In the genomic region with DNA sequence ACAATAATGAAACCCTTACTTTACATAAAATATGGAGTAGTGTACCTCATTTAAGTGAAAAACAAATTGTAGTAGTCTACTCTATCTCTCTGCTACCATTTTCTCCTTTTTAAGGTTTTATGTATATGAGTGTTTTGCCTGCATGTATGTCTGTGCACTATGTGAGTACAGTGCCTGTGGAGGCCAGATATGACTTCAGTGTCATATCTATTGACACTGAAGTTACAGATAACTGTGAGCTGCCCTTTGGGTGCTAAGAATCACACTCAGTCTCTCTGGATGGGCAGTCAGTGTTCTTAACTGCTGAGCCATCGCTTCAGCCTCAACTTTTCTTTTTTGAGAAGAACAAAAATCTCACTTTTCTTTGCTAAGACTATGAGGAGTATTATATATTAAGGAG, we compare ENCODE assay signal across 21 mouse cellular contexts. TPM values are rescaled to one million over a fixed set of nuclear protein-coding genes. Genes with fewer than 3 reads are reported as not detected.
A peak's percentile ranks its signal among the peaks of the same experiment; 100 is the strongest.
DNase-seq lines count a peak whose midpoint lies in the region; ATAC-seq and TF ChIP-seq lines count a peak whose summit lies in the region.
"Had no signal": no experiment of that assay in that cellular context is flagged by ENCODE, and none has a peak within 500 bp of the region (broad histone marks: within the 10 kb centered on the region; RNA-seq: fewer than 3 reads in every experiment).

No protein-coding gene starts in this region.

- H3K4me2 ChIP-seq in stomach, embryonic 15.5 days, result no peak overlapping the region
- H3K4me2 ChIP-seq in stomach, postnatal 0 days (replicated peaks; ENCODE audit: low read depth), result no peak overlapping the region
- H3K4me2 ChIP-seq in liver, embryonic 15.5 days, result peak overlapping the region; percentile 52
- H3K4me2 ChIP-seq: hindbrain, embryonic 12.5 days had no signal

- H3K4me1 ChIP-seq in stomach, embryonic 15.5 days, result no peaks in the 10 kb centered on the region
- H3K4me1 ChIP-seq in stomach, postnatal 0 days (replicated peaks; ENCODE audit: control insufficient read depth, insufficient read depth), result no peaks in the 10 kb centered on the region
- H3K4me1 ChIP-seq in erythroblast, embryonic 14.5 days (ENCODE audit: control insufficient read depth), result peaks cover 51% of the 10 kb centered on the region
- peaks cover 24% of the 10 kb centered on the region for H3K4me1 ChIP-seq in liver, embryonic 15.5 days (replicated peaks)
- H3K4me1 ChIP-seq: embryonic facial prominence, embryonic 10.5 days; hindbrain, embryonic 12.5 days had no signal

- no peak for TF ChIP-seq CTCF in stomach, postnatal 0 days (IDR thresholded peaks at IDR 0.05; ENCODE audit: low read depth)

- no peak overlapping the region for H3K27ac ChIP-seq in stomach, embryonic 15.5 days
- no peak overlapping the region for H3K27ac ChIP-seq in stomach, postnatal 0 days (replicated peaks)
- peak overlapping the region; percentile 91 for H3K27ac ChIP-seq in liver, embryonic 15.5 days (replicated peaks)
- H3K27ac ChIP-seq: embryonic facial prominence, embryonic 10.5 days; hindbrain, embryonic 12.5 days had no signal

- no peak for TF ChIP-seq EP300 in stomach, postnatal 0 days (optimal IDR thresholded peaks at IDR 0.05)

- H3K9ac ChIP-seq in stomach, embryonic 15.5 days, result no peak overlapping the region
- H3K9ac ChIP-seq in stomach, postnatal 0 days (ENCODE audit: low read length), result no peak overlapping the region
- H3K9ac ChIP-seq in liver, embryonic 15.5 days, result no peak overlapping the region
- H3K9ac ChIP-seq: hindbrain, embryonic 12.5 days had no signal

- peak; percentile 88; the same call in 1 of the 2 replicates for ATAC-seq in stomach, embryonic 15.5 days (ENCODE audit: insufficient read depth, low FRiP score, low read depth)
- no peak for ATAC-seq in stomach, postnatal 0 days (ENCODE audit: low FRiP score, low TSS enrichment)
- peak; percentile 100 for ATAC-seq in liver, embryonic 15.5 days (ENCODE audit: insufficient read depth)
- ATAC-seq: forebrain, embryonic 14.5 days had no signal

- H3K27me3 ChIP-seq in stomach, embryonic 15.5 days (replicated peaks), result no peaks in the 10 kb centered on the region
- no peaks in the 10 kb centered on the region for H3K27me3 ChIP-seq in stomach, postnatal 0 days (ENCODE audit: control insufficient read depth, insufficient read depth, low read length)
- H3K27me3 ChIP-seq in erythroblast, embryonic 14.5 days (ENCODE audit: control insufficient read depth), result no peaks in the 10 kb centered on the region
- no peaks in the 10 kb centered on the region for H3K27me3 ChIP-seq in liver, embryonic 15.5 days
- H3K27me3 ChIP-seq: hindbrain, embryonic 12.5 days had no signal

- no peaks in the 10 kb centered on the region for H3K9me3 ChIP-seq in stomach, embryonic 15.5 days
- no peaks in the 10 kb centered on the region for H3K9me3 ChIP-seq in stomach, postnatal 0 days (ENCODE audit: control insufficient read depth, low read length)
- no peaks in the 10 kb centered on the region for H3K9me3 ChIP-seq in erythroblast, embryonic 14.5 days (ENCODE audit: control insufficient read depth, low read length)
- H3K9me3 ChIP-seq in liver, embryonic 15.5 days (replicated peaks), result no peaks in the 10 kb centered on the region
- H3K9me3 ChIP-seq: embryonic facial prominence, embryonic 10.5 days; hindbrain, embryonic 12.5 days had no signal

- H3K36me3 ChIP-seq in stomach, embryonic 15.5 days, result peaks cover 30% of the 10 kb centered on the region
- H3K36me3 ChIP-seq in stomach, postnatal 0 days (ENCODE audit: control insufficient read depth, insufficient read depth, low read length), result peaks cover 23% of the 10 kb centered on the region
- peaks cover 87% of the 10 kb centered on the region for H3K36me3 ChIP-seq in erythroblast, embryonic 14.5 days (ENCODE audit: control insufficient read depth)
- H3K36me3 ChIP-seq in liver, embryonic 15.5 days (replicated peaks), result peaks cover 67% of the 10 kb centered on the region

- no peak overlapping the region for H3K4me3 ChIP-seq in stomach, embryonic 15.5 days (replicated peaks)
- no peak overlapping the region for H3K4me3 ChIP-seq in stomach, postnatal 0 days (ENCODE audit: low read depth, low read length)
- H3K4me3 ChIP-seq in erythroblast, embryonic 14.5 days (replicated peaks), result peak overlapping the region; percentile 27
- no peak overlapping the region for H3K4me3 ChIP-seq in liver, embryonic 15.5 days (replicated peaks)
- H3K4me3 ChIP-seq: embryonic facial prominence, embryonic 10.5 days; hindbrain, embryonic 12.5 days had no signal

- WGBS in stomach, embryonic 15.5 days, result 94% methylated on average over 1 of the region's 1 CpGs
- WGBS in stomach, postnatal 0 days, result 93% methylated on average over 1 of the region's 1 CpGs
- WGBS in liver, embryonic 15.5 days (ENCODE audit: insufficient replicate concordance), result 26% methylated on average over 1 of the region's 1 CpGs

- DNase-seq in stomach, postnatal 0 days (ENCODE audit: low spot score), result no peak
- DNase-seq in lung, postnatal 10 days, result no peak
- no peak for DNase-seq in right cerebral cortex, adult 18-20 months
- DNase-seq in cerebellum, postnatal 14 days, result no peak
- DNase-seq: adrenal gland, adult 8-10 months; cerebellum, adult 18-20 months; gastrocnemius, postnatal 14 days; heart, postnatal 10 days; kidney, adult 8-10 months; kidney, postnatal 14 days; lung, adult 18-20 months; retina, postnatal 1 day; right cerebral cortex, postnatal 4 days; thymus, adult 18-20 months; thymus, postnatal 4 days had no signal

RNA-seq across cellular contexts. Expression of gene Gnl3, which starts 26.9 kb away (rescaled TPM):
- 113 and 119 TPM in 2 replicates for polyA plus RNA-seq in stomach, embryonic 15.5 days (2015; fragmentation: Nextera tagmentation; extraction: Ambion mirVana)
- 58.0 and 70.7 TPM in 2 replicates for polyA plus RNA-seq in stomach, postnatal 0 days (2015; fragmentation: Nextera tagmentation; extraction: Ambion mirVana)
- 0.74 and 1.2 TPM in 2 replicates for polyA plus RNA-seq in erythroblast, embryonic 14.5 days (2012)
- 63.6 and 63.9 TPM in 2 replicates for polyA plus RNA-seq in liver, embryonic 15.5 days (2015; fragmentation: Nextera tagmentation; extraction: Ambion mirVana)

RNA-seq across cellular contexts. Expression of gene Pbrm1, which starts 26.9 kb away (rescaled TPM):
- 109 and 118 TPM in 2 replicates for polyA plus RNA-seq in stomach, embryonic 15.5 days (2015; fragmentation: Nextera tagmentation; extraction: Ambion mirVana)
- 47.8 and 47.9 TPM in 2 replicates for polyA plus RNA-seq in stomach, postnatal 0 days (2015; fragmentation: Nextera tagmentation; extraction: Ambion mirVana)
- 1.2 and 1.6 TPM in 2 replicates for polyA plus RNA-seq in erythroblast, embryonic 14.5 days (2012)
- polyA plus RNA-seq in liver, embryonic 15.5 days (2015; fragmentation: Nextera tagmentation; extraction: Ambion mirVana), result 53.3 and 55.6 TPM in 2 replicates

RNA-seq across cellular contexts. Expression of gene Spcs1, which starts 44.3 kb away (rescaled TPM):
- 442 and 483 TPM in 2 replicates for polyA plus RNA-seq in stomach, embryonic 15.5 days (2015; fragmentation: Nextera tagmentation; extraction: Ambion mirVana)
- polyA plus RNA-seq in stomach, postnatal 0 days (2015; fragmentation: Nextera tagmentation; extraction: Ambion mirVana), result 508 and 513 TPM in 2 replicates
- polyA plus RNA-seq in erythroblast, embryonic 14.5 days (2012), result 5.2 and 5.8 TPM in 2 replicates
- polyA plus RNA-seq in liver, embryonic 15.5 days (2015; fragmentation: Nextera tagmentation; extraction: Ambion mirVana), result 230 and 264 TPM in 2 replicates

RNA-seq across cellular contexts. Expression of gene Glt8d1, which starts 44.6 kb away (rescaled TPM):
- 54.4 and 54.8 TPM in 2 replicates for polyA plus RNA-seq in stomach, embryonic 15.5 days (2015; fragmentation: Nextera tagmentation; extraction: Ambion mirVana)
- 28.2 and 29.7 TPM in 2 replicates for polyA plus RNA-seq in stomach, postnatal 0 days (2015; fragmentation: Nextera tagmentation; extraction: Ambion mirVana)
- 0.10 and 0.19 TPM in 2 replicates for polyA plus RNA-seq in erythroblast, embryonic 14.5 days (2012)
- polyA plus RNA-seq in liver, embryonic 15.5 days (2015; fragmentation: Nextera tagmentation; extraction: Ambion mirVana), result 15.1 and 17.1 TPM in 2 replicates

Comparison
In these comparisons a context has a peak if more than half of its experiments do, and no peak if none do; other contexts are left out.
1. RNA of gene Gnl3, which starts 26.9 kb away (polyA plus RNA-seq): 113 to 119 TPM in stomach, embryonic 15.5 days, 58.0 to 70.7 TPM in stomach, postnatal 0 days and 63.6 to 63.9 TPM in liver, embryonic 15.5 days; 0.74 to 1.2 TPM in erythroblast, embryonic 14.5 days; every median in the first group is over 10 times any median in the second.
2. RNA of gene Pbrm1, which starts 26.9 kb away (polyA plus RNA-seq): 109 to 118 TPM in stomach, embryonic 15.5 days, 53.3 to 55.6 TPM in liver, embryonic 15.5 days and 47.8 to 47.9 TPM in stomach, postnatal 0 days; 1.2 to 1.6 TPM in erythroblast, embryonic 14.5 days; every median in the first group is over 10 times any median in the second.
3. RNA of gene Spcs1, which starts 44.3 kb away (polyA plus RNA-seq): 508 to 513 TPM in stomach, postnatal 0 days, 442 to 483 TPM in stomach, embryonic 15.5 days and 230 to 264 TPM in liver, embryonic 15.5 days; 5.2 to 5.8 TPM in erythroblast, embryonic 14.5 days; every median in the first group is over 10 times any median in the second.